Mouse (Mus musculus) spleen, postnatal 4 days (tissue): Measurements from ENCODE around the gene Vwc2l.

ENCODE experiments used
- DNase-seq, 2 experiments: peaks; one replicate each; pipeline ENCODE4 v3.0.0; 2022; ENCODE audit warnings: low spot score in 2 of 2

The Vwc2l gene

GRCm38 (mm10) chr1:70911235-70911634 is 185.7 kb downstream of the Vwc2l start:
- DNase-seq, result no peak

GRCm38 (mm10) chr1:70913071-70913470 is 187.6 kb downstream of the Vwc2l start:
- no peak for DNase-seq

- DNase-seq, result no peak
Measured at GRCm38 (mm10) chr1:70918173-70919036, 192.9 kb downstream of the Vwc2l start.

GRCm38 (mm10) chr1:70933016-70933415 is 207.5 kb downstream of the Vwc2l start:
- DNase-seq, result no peak
